Mouse (Mus musculus) brain, embryonic 14.5 days (tissue): ENCODE measurements at regions not wholly inside any gene's neighbourhood (a gene's known extent, or its start where the extent isn't known, plus 50 kb on each side); places are given as distances from the start of the nearest gene placed in this dataset.

ENCODE experiments used
- DNase-seq: peaks from one replicate; pipeline ENCODE4 v3.0.0-alpha.2; 2011; ENCODE audit warnings: low read depth
- CTCF ChIP-seq: fragments of 200-500 bp; IDR thresholded peaks from 2 replicates; pipeline ENCODE4 v1.5.1; 2012; ENCODE audit warnings: inconsistent platforms, mild to moderate bottlenecking, moderate library complexity, borderline replicate concordance; ENCODE audit not compliant: insufficient read depth, insufficient read length; ENCODE audit errors: extremely low read depth
- POLR2A ChIP-seq: fragments of 200-500 bp; IDR thresholded peaks from 2 replicates; pipeline ENCODE4 v1.6.1; 2012; ENCODE audit warnings: mild to moderate bottlenecking, inconsistent platforms, borderline replicate concordance; ENCODE audit not compliant: poor library complexity, insufficient read depth, insufficient read length, severe bottlenecking; ENCODE audit errors: extremely low read depth

GRCm38 (mm10) chr6:44567366-44567765 lies 491.8 kb upstream of the Cntnap2 start:
- peak; percentile 6 for DNase-seq

GRCm38 (mm10) chr6:44568937-44569336 lies 490.2 kb upstream of the Cntnap2 start:
- no peak for TF ChIP-seq CTCF
- TF ChIP-seq POLR2A: no peak
- no peak for DNase-seq

More at GRCm38 (mm10) chr6:44567366-44567765, 491.8 kb upstream of the Cntnap2 start:
- TF ChIP-seq CTCF: no peak
- TF ChIP-seq POLR2A: no peak

GRCm38 (mm10) chr6:44590141-44590540 lies 469.0 kb upstream of the Cntnap2 start:
- TF ChIP-seq POLR2A: no peak
- TF ChIP-seq CTCF: no peak
- DNase-seq: peak; percentile 19
